Mouse (Mus musculus): ENCODE results near the gene Xrcc3. TPM values are rescaled to one million over a fixed set of nuclear protein-coding genes. Genes with fewer than 3 reads are reported as not detected.

The Xrcc3 gene
- 5.5 and 7.5 TPM in 2 replicates for polyA plus RNA-seq (2016; fragmentation: Nextera tagmentation; extraction: Ambion mirVana)

DNA sequence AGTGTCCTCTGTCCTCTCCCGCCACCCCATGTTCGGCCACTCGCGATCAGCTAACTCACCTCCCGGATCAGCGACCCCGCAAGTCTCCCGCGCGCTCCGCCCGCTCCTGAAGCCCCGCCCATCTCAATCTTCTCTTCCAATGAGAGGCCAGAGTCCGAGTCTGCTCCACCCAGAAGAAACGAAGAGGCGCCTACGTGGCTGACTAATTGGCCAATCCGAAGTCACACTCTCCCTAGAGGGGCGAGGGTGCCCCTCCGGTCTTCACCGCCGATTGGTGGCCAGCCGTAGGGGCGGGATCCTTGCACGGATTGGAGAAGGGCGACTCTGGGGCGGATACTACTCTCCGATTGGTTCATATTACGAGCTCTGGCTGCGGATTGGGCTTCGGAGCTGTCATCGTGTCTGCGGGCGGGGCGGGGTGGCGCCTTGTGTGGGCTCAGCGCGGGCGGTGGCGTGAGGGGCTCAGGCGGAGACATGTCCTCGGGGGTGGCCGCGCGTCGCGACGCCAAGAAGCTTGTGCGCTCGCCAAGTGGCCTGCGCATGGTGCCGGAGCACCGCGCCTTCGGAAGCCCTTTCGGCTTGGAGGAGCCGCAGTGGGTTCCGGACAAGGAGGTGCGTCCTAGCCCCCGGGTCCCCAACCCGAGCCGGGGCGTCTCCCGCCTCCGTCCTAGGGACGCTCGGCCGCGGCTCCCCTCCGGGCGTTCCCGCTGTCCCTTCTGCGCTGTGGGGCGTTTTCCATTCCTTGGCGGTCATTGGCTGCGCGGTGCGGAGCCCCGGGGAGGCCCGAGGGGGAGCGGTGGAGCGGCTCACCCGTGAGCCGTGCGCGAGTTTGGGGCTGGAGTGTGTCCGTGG is at the start of gene Xrcc3, which contains the start of gene Zfyve21:
Xrcc3 (minus strand) TSS at position 108 of the 852 bp plus-strand sequence.
Zfyve21 (plus strand) TSS at position 405 of the 852 bp plus-strand sequence.
- Histone ChIP-seq H3K36me3 (no peaks in the 10 kb centered on the region), H3K9me3 (no peaks in the 10 kb centered on the region), H3K9ac (peak within 1 kb of the TSS; percentile 68), H3K27ac (peak within 1 kb of the TSS; percentile 32; the same call in 1 of the 2 replicates), H3K4me1 (peaks cover 39% of the 10 kb centered on the region), H3K27me3 (replicated peaks) (no peaks in the 10 kb centered on the region), H3K4me2 (replicated peaks) (peak within 1 kb of the TSS; percentile 80), H3K4me3 (peak within 1 kb of the TSS; percentile 62)
- WGBS: under 1% methylated on average over 87 of the region's 87 CpGs
- peak; percentile 99 for ATAC-seq (ENCODE audit: low FRiP score, low read depth)

DNA sequence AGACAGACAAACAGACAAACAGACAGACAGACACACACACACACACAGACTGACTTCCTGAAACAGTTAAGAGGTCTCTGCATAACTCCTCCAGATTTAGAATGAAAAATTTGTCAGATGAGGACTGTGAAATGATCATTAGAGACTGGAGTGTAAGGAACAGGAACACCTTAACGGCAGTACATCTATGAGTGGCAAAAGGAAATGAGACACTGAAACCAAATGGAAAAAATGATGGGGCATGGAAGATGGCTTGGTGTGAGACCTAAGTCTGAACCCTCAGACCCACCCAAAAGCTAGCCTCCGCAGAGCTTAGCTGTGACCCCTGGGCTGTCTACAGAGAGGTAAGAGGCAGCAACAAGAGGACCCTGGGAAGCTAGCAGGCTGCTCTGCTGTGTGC is 41.8 kb upstream of the Xrcc3 start:
- H3K4me2 ChIP-seq (replicated peaks): no peak overlapping the region
- ATAC-seq (ENCODE audit: low FRiP score, low read depth): no peak
- H3K4me1 ChIP-seq: no peaks in the 10 kb centered on the region
- H3K9ac ChIP-seq: no peak overlapping the region
- H3K36me3 ChIP-seq: no peaks in the 10 kb centered on the region
- H3K27ac ChIP-seq: no peak overlapping the region
- H3K9me3 ChIP-seq: no peaks in the 10 kb centered on the region
- 97% methylated on average over 2 of the region's 2 CpGs for WGBS
- H3K4me3 ChIP-seq: no peak overlapping the region
- H3K27me3 ChIP-seq (replicated peaks): no peaks in the 10 kb centered on the region

- no peak overlapping the region for H3K4me2 ChIP-seq (replicated peaks)
- H3K36me3 ChIP-seq: no peaks in the 10 kb centered on the region
- no peak overlapping the region for H3K4me3 ChIP-seq
- no peak for ATAC-seq (ENCODE audit: low FRiP score, low read depth)
- 66% methylated on average over 4 of the region's 4 CpGs for WGBS
- no peaks in the 10 kb centered on the region for H3K27me3 ChIP-seq (replicated peaks)
- H3K9me3 ChIP-seq: no peaks in the 10 kb centered on the region
- H3K27ac ChIP-seq: no peak overlapping the region
- no peaks in the 10 kb centered on the region for H3K4me1 ChIP-seq
- no peak overlapping the region for H3K9ac ChIP-seq
Observed at GRCm38 (mm10) chr12:111853546-111853945, 39.9 kb upstream of the Xrcc3 start.

- no peak for ATAC-seq (ENCODE audit: low FRiP score, low read depth)
Observed at GRCm38 (mm10) chr12:111853011-111853436, 39.4 kb upstream of the Xrcc3 start.

DNA sequence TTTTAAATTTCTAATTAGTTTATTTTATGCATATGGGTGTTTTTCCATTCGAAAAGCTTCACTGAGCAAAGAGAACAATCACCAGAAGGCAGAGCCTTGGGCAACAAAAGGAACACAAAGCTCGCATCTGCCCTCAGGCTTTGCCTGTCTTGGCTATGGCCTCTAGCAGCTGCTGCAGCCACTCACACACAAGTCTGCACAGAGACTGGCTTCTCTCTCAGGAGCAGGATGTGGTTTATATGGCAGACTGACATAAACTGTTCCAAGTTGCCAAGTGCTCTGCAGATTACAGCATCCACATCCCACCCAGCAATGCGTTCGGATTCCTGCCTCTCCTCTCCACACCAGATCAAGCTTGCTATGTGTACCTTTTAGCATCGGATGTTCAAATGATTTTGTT is 38.1 kb upstream of the Xrcc3 start:
- Histone ChIP-seq H3K27me3 (replicated peaks) (no peaks in the 10 kb centered on the region), H3K4me1 (no peaks in the 10 kb centered on the region), H3K9me3 (no peaks in the 10 kb centered on the region), H3K27ac (no peak overlapping the region), H3K36me3 (no peaks in the 10 kb centered on the region), H3K9ac (no peak overlapping the region), H3K4me2 (replicated peaks) (no peak overlapping the region), H3K4me3 (no peak overlapping the region)
- 85% methylated on average over 5 of the region's 5 CpGs for WGBS
- ATAC-seq (ENCODE audit: low FRiP score, low read depth): no peak

More at GRCm38 (mm10) chr12:111853011-111853436, 39.4 kb upstream of the Xrcc3 start:
- Histone ChIP-seq H3K36me3 (no peaks in the 10 kb centered on the region), H3K4me3 (no peak overlapping the region), H3K27me3 (replicated peaks) (no peaks in the 10 kb centered on the region), H3K4me1 (no peaks in the 10 kb centered on the region), H3K9me3 (no peaks in the 10 kb centered on the region), H3K27ac (no peak overlapping the region), H3K9ac (no peak overlapping the region), H3K4me2 (replicated peaks) (no peak overlapping the region)
- 76% methylated on average over 10 of the region's 10 CpGs for WGBS

GRCm38 (mm10) chr12:111851235-111851634 is 37.6 kb upstream of the Xrcc3 start:
- H3K9ac ChIP-seq: no peak overlapping the region
- no peak overlapping the region for H3K27ac ChIP-seq
- H3K9me3 ChIP-seq: no peaks in the 10 kb centered on the region
- H3K36me3 ChIP-seq: no peaks in the 10 kb centered on the region
- no peak overlapping the region for H3K4me2 ChIP-seq (replicated peaks)
- no peaks in the 10 kb centered on the region for H3K27me3 ChIP-seq (replicated peaks)
- H3K4me3 ChIP-seq: no peak overlapping the region
- no peak for ATAC-seq (ENCODE audit: low FRiP score, low read depth)
- H3K4me1 ChIP-seq: no peaks in the 10 kb centered on the region
- WGBS: 58% methylated on average over 2 of the region's 2 CpGs

- WGBS: 69% methylated on average over 9 of the region's 9 CpGs
- no peaks in the 10 kb centered on the region for H3K27me3 ChIP-seq (replicated peaks)
- H3K4me3 ChIP-seq: no peak overlapping the region
- H3K36me3 ChIP-seq: no peaks in the 10 kb centered on the region
- H3K9me3 ChIP-seq: no peaks in the 10 kb centered on the region
- H3K4me1 ChIP-seq: no peaks in the 10 kb centered on the region
- no peak overlapping the region for H3K27ac ChIP-seq
- H3K9ac ChIP-seq: no peak overlapping the region
- H3K4me2 ChIP-seq (replicated peaks): no peak overlapping the region
- ATAC-seq (ENCODE audit: low FRiP score, low read depth): no peak
Observed at GRCm38 (mm10) chr12:111848300-111848798, 34.7 kb upstream of the Xrcc3 start.

DNA sequence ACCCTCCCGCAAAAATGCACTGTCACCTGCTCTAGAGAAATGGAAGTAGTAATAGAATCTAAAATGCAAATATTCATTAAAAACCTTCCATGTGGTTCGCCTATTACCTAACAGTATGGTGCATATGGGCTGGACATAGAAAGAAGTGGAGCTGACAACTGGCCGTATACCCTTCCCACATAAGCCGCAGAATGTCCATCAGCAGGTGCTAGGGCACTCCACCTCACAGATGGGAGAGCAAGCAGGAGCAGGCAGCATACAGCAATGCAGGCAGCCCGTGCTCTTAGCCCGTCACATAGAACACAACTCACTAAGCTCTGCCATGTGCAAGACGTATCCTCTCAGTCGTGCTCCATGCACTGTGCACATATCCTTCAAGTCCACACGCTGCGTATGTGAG is 33.1 kb upstream of the Xrcc3 start:
- no peaks in the 10 kb centered on the region for H3K4me1 ChIP-seq
- H3K9me3 ChIP-seq: no peaks in the 10 kb centered on the region
- no peak overlapping the region for H3K4me3 ChIP-seq
- H3K9ac ChIP-seq: no peak overlapping the region; the same call in 1 of the 2 replicates
- ATAC-seq (ENCODE audit: low FRiP score, low read depth): no peak
- no peaks in the 10 kb centered on the region for H3K36me3 ChIP-seq
- WGBS: 89% methylated on average over 10 of the region's 10 CpGs
- no peak overlapping the region for H3K27ac ChIP-seq
- no peak overlapping the region for H3K4me2 ChIP-seq (replicated peaks)
- no peaks in the 10 kb centered on the region for H3K27me3 ChIP-seq (replicated peaks)

DNA sequence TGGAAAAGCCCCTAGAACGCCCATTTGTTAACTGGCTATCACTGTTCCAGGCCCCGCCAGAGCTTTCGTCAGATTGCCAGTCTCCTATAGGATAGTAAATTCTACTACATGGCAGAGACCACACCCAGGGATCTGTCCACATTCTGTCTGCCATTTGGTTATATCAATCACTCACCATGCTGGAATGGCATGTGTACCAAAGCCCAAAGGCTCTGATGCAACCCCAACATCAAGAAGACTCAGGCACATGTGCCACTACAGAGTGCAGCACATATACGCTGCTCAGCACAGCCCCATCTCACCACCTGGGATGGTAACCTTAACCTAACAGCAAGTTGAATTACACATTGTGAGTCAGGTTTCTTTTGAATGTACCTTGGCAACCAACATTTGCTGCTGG is 32.3 kb upstream of the Xrcc3 start:
- no peak overlapping the region for H3K4me3 ChIP-seq
- ATAC-seq (ENCODE audit: low FRiP score, low read depth): no peak
- no peak overlapping the region for H3K27ac ChIP-seq
- no peaks in the 10 kb centered on the region for H3K4me1 ChIP-seq
- no peak overlapping the region for H3K4me2 ChIP-seq (replicated peaks)
- H3K9ac ChIP-seq: no peak overlapping the region
- H3K36me3 ChIP-seq: no peaks in the 10 kb centered on the region
- no peaks in the 10 kb centered on the region for H3K9me3 ChIP-seq
- WGBS: 88% methylated on average over 4 of the region's 4 CpGs
- H3K27me3 ChIP-seq (replicated peaks): no peaks in the 10 kb centered on the region

- H3K4me2 ChIP-seq (replicated peaks): no peak overlapping the region
- H3K27me3 ChIP-seq (replicated peaks): no peaks in the 10 kb centered on the region
- H3K4me3 ChIP-seq: no peak overlapping the region
- no peak for ATAC-seq (ENCODE audit: low FRiP score, low read depth)
- H3K36me3 ChIP-seq: peaks cover 6% of the 10 kb centered on the region; the same call in 1 of the 2 replicates
- no peaks in the 10 kb centered on the region for H3K9me3 ChIP-seq
- H3K4me1 ChIP-seq: no peaks in the 10 kb centered on the region
- WGBS: 70% methylated on average over 2 of the region's 2 CpGs
- H3K9ac ChIP-seq: no peak overlapping the region
- no peak overlapping the region for H3K27ac ChIP-seq
Observed at GRCm38 (mm10) chr12:111843470-111843869, 29.8 kb upstream of the Xrcc3 start.

GRCm38 (mm10) chr12:111842565-111843433 is 29.1 kb upstream of the Xrcc3 start:
- WGBS: 78% methylated on average over 15 of the region's 15 CpGs
- no peak overlapping the region for H3K27ac ChIP-seq
- H3K36me3 ChIP-seq: peaks cover 8% of the 10 kb centered on the region; the same call in 1 of the 2 replicates
- no peaks in the 10 kb centered on the region for H3K4me1 ChIP-seq
- no peak overlapping the region for H3K4me2 ChIP-seq (replicated peaks)
- H3K9me3 ChIP-seq: no peaks in the 10 kb centered on the region
- H3K4me3 ChIP-seq: no peak overlapping the region
- H3K27me3 ChIP-seq (replicated peaks): no peaks in the 10 kb centered on the region
- H3K9ac ChIP-seq: no peak overlapping the region
- no peak for ATAC-seq (ENCODE audit: low FRiP score, low read depth)

GRCm38 (mm10) chr12:111833457-111833856 is 19.8 kb upstream of the Xrcc3 start:
- peaks cover 53% of the 10 kb centered on the region for H3K36me3 ChIP-seq
- H3K27ac ChIP-seq: no peak overlapping the region
- no peak overlapping the region for H3K4me3 ChIP-seq
- ATAC-seq (ENCODE audit: low FRiP score, low read depth): no peak
- no peaks in the 10 kb centered on the region for H3K27me3 ChIP-seq (replicated peaks)
- no peaks in the 10 kb centered on the region for H3K9me3 ChIP-seq
- no peaks in the 10 kb centered on the region for H3K4me1 ChIP-seq
- no peak overlapping the region for H3K9ac ChIP-seq
- no peak overlapping the region for H3K4me2 ChIP-seq (replicated peaks)
- WGBS: 93% methylated on average over 10 of the region's 10 CpGs

All from neural tube, embryonic 12.5 days (tissue).